Mouse (Mus musculus): Measurements from ENCODE around the gene Col28a1.

- no peak for TF ChIP-seq CTCF (IDR thresholded peaks at IDR 0.05; ENCODE audit: extremely low read depth, insufficient read depth, insufficient read length, insufficient replicate concordance)
- TF ChIP-seq POLR2A (IDR thresholded peaks at IDR 0.05; ENCODE audit: low read depth, low read length), result no peak
Observed at GRCm38 (mm10) chr6:8059199-8059598, 133.2 kb downstream of the Col28a1 start.
